22 mouse cellular contexts compared by ENCODE assay signal in the genomic region with DNA sequence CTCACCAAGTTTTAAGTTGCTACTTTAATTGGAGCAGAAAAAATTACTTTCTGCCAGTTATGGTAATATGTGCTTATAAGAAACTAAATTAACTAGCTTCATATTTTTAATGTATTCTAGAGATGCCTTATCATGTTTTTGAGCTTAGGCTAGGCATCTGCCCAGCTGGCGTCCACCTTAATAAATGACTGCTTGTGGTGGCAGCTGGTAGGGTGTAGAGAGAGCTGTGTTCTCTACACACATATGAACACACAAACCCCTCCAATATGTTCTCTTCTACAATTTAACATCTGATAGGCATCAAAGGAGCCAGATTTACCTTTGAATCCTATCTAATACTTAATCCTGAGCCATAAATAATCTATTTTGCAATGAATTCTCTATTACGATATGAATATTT.
"Had no signal": no experiment of that assay in that cellular context is flagged by ENCODE, and none has a peak within 500 bp of the region (broad histone marks: within the 10 kb centered on the region; RNA-seq: fewer than 3 reads in every experiment).

No protein-coding gene starts in this region.

- H3K4me1 ChIP-seq: limb, embryonic 12.5 days; limb, embryonic 15.5 days; midbrain, embryonic 12.5 days; midbrain, embryonic 15.5 days; neural tube, embryonic 12.5 days; neural tube, embryonic 15.5 days; stomach, embryonic 15.5 days had no signal

- H3K27me3 ChIP-seq: limb, embryonic 12.5 days; limb, embryonic 15.5 days; midbrain, embryonic 12.5 days; midbrain, embryonic 15.5 days; neural tube, embryonic 12.5 days; neural tube, embryonic 15.5 days; stomach, embryonic 15.5 days had no signal

- H3K27ac ChIP-seq: layer of hippocampus, adult 2 months; limb, embryonic 12.5 days; limb, embryonic 15.5 days; liver, embryonic 14.5 days; macrophage; midbrain, embryonic 12.5 days; midbrain, embryonic 15.5 days; neural tube, embryonic 12.5 days; neural tube, embryonic 15.5 days; stomach, embryonic 15.5 days had no signal

- H3K9ac ChIP-seq: limb, embryonic 12.5 days; limb, embryonic 15.5 days; liver, embryonic 14.5 days; liver, postnatal 0 days; lung, embryonic 14.5 days; midbrain, embryonic 12.5 days; midbrain, embryonic 15.5 days; neural tube, embryonic 12.5 days; neural tube, embryonic 15.5 days; stomach, embryonic 15.5 days had no signal

- ATAC-seq: liver, postnatal 0 days; lung, postnatal 0 days; midbrain, embryonic 15.5 days had no signal

- H3K9me3 ChIP-seq: limb, embryonic 12.5 days; limb, embryonic 15.5 days; midbrain, embryonic 12.5 days; midbrain, embryonic 15.5 days; neural tube, embryonic 12.5 days; neural tube, embryonic 15.5 days; stomach, embryonic 15.5 days had no signal

- H3K36me3 ChIP-seq: limb, embryonic 12.5 days; limb, embryonic 15.5 days; midbrain, embryonic 12.5 days; midbrain, embryonic 15.5 days; neural tube, embryonic 12.5 days; neural tube, embryonic 15.5 days; stomach, embryonic 15.5 days had no signal

- DNase-seq: kidney, adult 11 months; kidney, adult 9 months; kidney, postnatal 14 days; kidney, postnatal 4 days; left cerebral cortex, postnatal 4 days; liver, postnatal 0 days; lung, embryonic 14.5 days; right cerebral cortex, adult 18-20 months; spleen, adult 18-20 months; thymus, postnatal 25 days had no signal

- H3K4me3 ChIP-seq: layer of hippocampus, adult 2 months; limb, embryonic 12.5 days; limb, embryonic 15.5 days; midbrain, embryonic 12.5 days; midbrain, embryonic 15.5 days; neural tube, embryonic 12.5 days; neural tube, embryonic 15.5 days; stomach, embryonic 15.5 days had no signal

- H3K4me2 ChIP-seq: limb, embryonic 12.5 days; limb, embryonic 15.5 days; liver, embryonic 11.5 days; lung, embryonic 14.5 days; midbrain, embryonic 12.5 days; midbrain, embryonic 15.5 days; neural tube, embryonic 12.5 days; neural tube, embryonic 15.5 days; stomach, embryonic 15.5 days had no signal
